Mouse (Mus musculus) ES-Bruce4 (cell line): ENCODE measurements around the gene Xylt2.

Experiments
- CTCF ChIP-seq: IDR thresholded peaks from one replicate; pipeline ENCODE4 v1.8.1; 2011; ENCODE audit warnings: low read depth, low read length
- POLR2A ChIP-seq: IDR thresholded peaks from one replicate; pipeline ENCODE4 v1.8.1; 2011; ENCODE audit warnings: low read length; ENCODE audit not compliant: insufficient read depth

- TF ChIP-seq CTCF (peak; percentile 40), POLR2A (no peak)
Observed at GRCm38 (mm10) chr11:94680639-94681038, 3.3 kb upstream of the Xylt2 start.
